Mouse (Mus musculus) CD8-positive naive resting alpha-beta T cell, adult 2 months (primary cell): ENCODE results near the gene Mmp20.

Source experiments
- DNase-seq, 2 experiments: peaks; one replicate each; pipeline ENCODE4 v3.0.0; 2022; ENCODE audit warnings: low read depth in 2 of 2, low spot score in 2 of 2

Mmp20 gene

GRCm38 (mm10) chr9:7689799-7690198 lies 61.8 kb downstream of the Mmp20 start:
- no peak for DNase-seq

GRCm38 (mm10) chr9:7691790-7692189 lies 63.8 kb downstream of the Mmp20 start, which contains the start of gene Mmp7:
TSS of gene Mmp7 (plus strand) at chr9:7692090.
- no peak for DNase-seq

GRCm38 (mm10) chr9:7693961-7694360 lies 65.9 kb downstream of the Mmp20 start:
- no peak for DNase-seq

- DNase-seq, result no peak
These were observed 67.6 kb downstream of the Mmp20 start for GRCm38 (mm10) chr9:7695646-7696045.

GRCm38 (mm10) chr9:7708698-7709097 lies 80.7 kb downstream of the Mmp20 start:
- DNase-seq, result no peak

GRCm38 (mm10) chr9:7711196-7711595 lies 83.2 kb downstream of the Mmp20 start:
- DNase-seq, result no peak

- peak; percentile 43 to 52 for DNase-seq
These were observed 86.3 kb downstream of the Mmp20 start for GRCm38 (mm10) chr9:7714062-7714907.

GRCm38 (mm10) chr9:7714908-7715175 lies 86.8 kb downstream of the Mmp20 start:
- no peak for DNase-seq

- no peak for DNase-seq
These were observed 93.5 kb downstream of the Mmp20 start for GRCm38 (mm10) chr9:7721543-7721942.
